In the genomic region with DNA sequence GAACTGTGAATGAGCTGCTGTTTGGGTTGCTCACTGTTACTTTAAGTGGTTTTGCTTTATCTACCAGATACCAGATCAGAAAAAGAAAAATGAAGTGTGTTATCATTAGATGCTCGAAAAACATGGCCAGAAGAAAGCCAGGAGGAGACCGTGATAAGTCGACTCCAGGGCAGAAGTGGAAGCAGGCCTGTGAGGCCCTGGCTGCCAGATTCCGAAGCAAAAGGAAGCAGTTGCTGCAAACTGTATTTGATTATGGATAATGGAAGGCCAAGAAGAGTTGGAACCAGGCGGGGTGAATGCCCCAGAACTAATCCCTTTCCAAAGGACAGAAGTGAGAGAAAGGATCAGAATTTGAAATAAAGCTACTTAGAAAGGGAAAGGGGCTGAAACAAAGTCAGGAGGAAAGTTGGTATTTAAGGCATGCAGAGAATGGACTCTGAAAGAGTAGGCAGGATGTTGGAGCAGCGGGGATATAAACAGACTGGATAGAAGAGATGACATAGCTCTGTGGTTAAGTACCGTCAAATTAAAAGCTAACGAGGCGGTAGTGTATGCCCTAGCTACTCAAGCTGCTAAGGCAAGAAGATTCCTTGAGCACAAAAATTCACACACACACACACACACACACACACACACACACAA, we compare ENCODE assay signal across 11 mouse cellular contexts. TPM values are rescaled to one million over a fixed set of nuclear protein-coding genes. Genes with fewer than 3 reads are reported as not detected.
DNase-seq lines count a peak whose midpoint lies in the region; ATAC-seq and TF ChIP-seq lines count a peak whose summit lies in the region.
"Had no signal": no experiment of that assay in that cellular context is flagged by ENCODE, and none has a peak within 500 bp of the region (broad histone marks: within the 10 kb centered on the region; RNA-seq: fewer than 3 reads in every experiment).

No protein-coding gene starts in this region.

- no peak for TF ChIP-seq CTCF in liver, embryonic 14.5 days (IDR thresholded peaks at IDR 0.05; ENCODE audit: low read depth)

- no peak overlapping the region for H3K4me3 ChIP-seq in kidney, embryonic 14.5 days (ENCODE audit: low read length)
- no peak overlapping the region for H3K4me3 ChIP-seq in embryonic facial prominence, embryonic 12.5 days
- H3K4me3 ChIP-seq in liver, embryonic 14.5 days (ENCODE audit: insufficient read depth in 1 of 2, low read depth in 2 of 2, low read length in 2 of 2): no peak overlapping the region

- H3K36me3 ChIP-seq in kidney, embryonic 14.5 days (ENCODE audit: control insufficient read depth, insufficient read depth, low read length): no peaks in the 10 kb centered on the region
- H3K36me3 ChIP-seq in embryonic facial prominence, embryonic 12.5 days: no peaks in the 10 kb centered on the region
- no peaks in the 10 kb centered on the region for H3K36me3 ChIP-seq in liver, embryonic 14.5 days (replicated peaks; ENCODE audit: control insufficient read depth, insufficient read depth, low read depth)

- H3K27me3 ChIP-seq in kidney, embryonic 14.5 days (ENCODE audit: control insufficient read depth, insufficient read depth, low read length): no peaks in the 10 kb centered on the region
- H3K27me3 ChIP-seq in embryonic facial prominence, embryonic 12.5 days: no peaks in the 10 kb centered on the region
- no peaks in the 10 kb centered on the region for H3K27me3 ChIP-seq in liver, embryonic 14.5 days (ENCODE audit: control insufficient read depth, insufficient read depth, low read length)

- no peak overlapping the region for H3K4me2 ChIP-seq in kidney, embryonic 14.5 days (replicated peaks; ENCODE audit: low read depth, low read length)
- H3K4me2 ChIP-seq in embryonic facial prominence, embryonic 12.5 days (replicated peaks): no peak overlapping the region
- peak overlapping the region; percentile 55 for H3K4me2 ChIP-seq in liver, embryonic 14.5 days (ENCODE audit: low read depth)

- H3K9ac ChIP-seq in kidney, embryonic 14.5 days (ENCODE audit: low read depth, low read length): no peak overlapping the region
- H3K9ac ChIP-seq in embryonic facial prominence, embryonic 12.5 days: no peak overlapping the region
- peak overlapping the region; percentile 34 for H3K9ac ChIP-seq in liver, embryonic 14.5 days (replicated peaks)

- no peak for DNase-seq in kidney, postnatal 14 days
- DNase-seq in NIH3T3 (ENCODE audit: low read depth): peak; percentile 43
- DNase-seq in liver, embryonic 14.5 days (ENCODE audit: low read depth in 3 of 3, low spot score in 3 of 3): peak; percentile 58 to 70 (median 67)
- no peak for DNase-seq in left cerebral cortex, postnatal 4 days
- DNase-seq in frontal cortex, adult 2 months (ENCODE audit: extremely low spot score in 1 of 2, low spot score in 1 of 2): no peak
- DNase-seq: retina, postnatal 1 day had no signal

- TF ChIP-seq EP300 in liver, embryonic 14.5 days (IDR thresholded peaks at IDR 0.05; ENCODE audit: low read depth): peak; percentile 92

- intact Hi-C loops in left cerebral cortex, postnatal 4 days (cut with DNase I): no loop called here

- ATAC-seq in kidney, embryonic 14.5 days (ENCODE audit: low FRiP score, low TSS enrichment): no peak
- no peak for ATAC-seq in embryonic facial prominence, embryonic 12.5 days (ENCODE audit: insufficient number of reproducible peaks, insufficient read depth, low FRiP score, low TSS enrichment)
- ATAC-seq in liver, embryonic 14.5 days (ENCODE audit: insufficient read depth): peak; percentile 64
- ATAC-seq in CD4-positive, CD25-positive, alpha-beta regulatory T cell, adult 4 months: no peak
- ATAC-seq: hindbrain, postnatal 0 days had no signal

- peaks cover 5% of the 10 kb centered on the region for H3K4me1 ChIP-seq in kidney, embryonic 14.5 days (ENCODE audit: control insufficient read depth, insufficient read depth, low read length)
- peaks cover 5% of the 10 kb centered on the region; the same call in 1 of the 2 replicates for H3K4me1 ChIP-seq in embryonic facial prominence, embryonic 12.5 days
- peaks cover 62 to 72% of the 10 kb centered on the region in 2 experiments for H3K4me1 ChIP-seq in liver, embryonic 14.5 days (replicated peaks; ENCODE audit: control insufficient read depth in 2 of 2, insufficient read depth in 2 of 2, low read length in 1 of 2)

- WGBS in kidney, embryonic 14.5 days: 52% methylated on average over 9 of the region's 9 CpGs
- 17% methylated on average over 9 of the region's 9 CpGs for WGBS in embryonic facial prominence, embryonic 12.5 days
- 16% methylated on average over 9 of the region's 9 CpGs for WGBS in liver, embryonic 14.5 days (ENCODE audit: insufficient replicate concordance)

- H3K9me3 ChIP-seq in kidney, embryonic 14.5 days (ENCODE audit: control insufficient read depth, low read length): no peaks in the 10 kb centered on the region
- H3K9me3 ChIP-seq in embryonic facial prominence, embryonic 12.5 days: no peaks in the 10 kb centered on the region
- H3K9me3 ChIP-seq in liver, embryonic 14.5 days (ENCODE audit: control insufficient read depth, low read length): no peaks in the 10 kb centered on the region

- H3K27ac ChIP-seq in kidney, embryonic 14.5 days (ENCODE audit: low read depth, low read length): peak overlapping the region; percentile 12; the same call in 1 of the 2 replicates
- peak overlapping the region; percentile 65; the same call in 1 of the 2 replicates for H3K27ac ChIP-seq in embryonic facial prominence, embryonic 12.5 days
- peak overlapping the region; percentile 80 for H3K27ac ChIP-seq in liver, embryonic 14.5 days
- H3K27ac ChIP-seq: hindbrain, postnatal 0 days; macrophage had no signal

RNA-seq across cellular contexts. Expression of a gene that starts 4.7 kb away (rescaled TPM):
- 12.6 and 21.5 TPM in 2 replicates for polyA plus RNA-seq in kidney, embryonic 14.5 days (2014; fragmentation: Nextera tagmentation; extraction: Ambion mirVana)
- polyA plus RNA-seq in embryonic facial prominence, embryonic 12.5 days (2016; fragmentation: Nextera tagmentation; extraction: Ambion mirVana): 25.4 and 26.3 TPM in 2 replicates
- 2.6 and 3.2 TPM in 2 replicates for polyA plus RNA-seq in liver, embryonic 14.5 days (2012; rRNA removed)
- polyA plus RNA-seq in liver, embryonic 14.5 days (2014; fragmentation: Nextera tagmentation; extraction: Ambion mirVana): 3.9 and 4.1 TPM in 2 replicates
- 10 to 100 TPM; 10.5 to 10.7 TPM for total RNA-seq in left cerebral cortex, postnatal 4 days (2021)
- polyA plus RNA-seq in CD4-positive, CD25-positive, alpha-beta regulatory T cell, adult 4 months (2017; shearing (Covaris generic)): 10 to 100 TPM; 25.6 to 25.8 TPM
- polyA plus RNA-seq in frontal cortex, adult 2 months (2012; rRNA removed): 14.7 and 15.3 TPM in 2 replicates

RNA-seq across cellular contexts. Expression of a gene that starts 7.6 kb away (rescaled TPM):
- polyA plus RNA-seq in kidney, embryonic 14.5 days (2014; fragmentation: Nextera tagmentation; extraction: Ambion mirVana): not detected in 2 replicates
- polyA plus RNA-seq in embryonic facial prominence, embryonic 12.5 days (2016; fragmentation: Nextera tagmentation; extraction: Ambion mirVana): not detected in 2 replicates
- not detected in 2 replicates for polyA plus RNA-seq in liver, embryonic 14.5 days (2012; rRNA removed)
- polyA plus RNA-seq in liver, embryonic 14.5 days (2014; fragmentation: Nextera tagmentation; extraction: Ambion mirVana): not detected in 2 replicates
- total RNA-seq in left cerebral cortex, postnatal 4 days (2021): 1 to 10 TPM in 1 of 2 experiments, not detected in 1; 1.0 TPM
- not detected for polyA plus RNA-seq in CD4-positive, CD25-positive, alpha-beta regulatory T cell, adult 4 months (2017; shearing (Covaris generic))
- not detected in 2 replicates for polyA plus RNA-seq in frontal cortex, adult 2 months (2012; rRNA removed)
- polyA plus RNA-seq: hindbrain, postnatal 0 days; macrophage had no signal

RNA-seq across cellular contexts. Expression of a gene that starts 44.5 kb away (rescaled TPM):
- polyA plus RNA-seq in kidney, embryonic 14.5 days (2014; fragmentation: Nextera tagmentation; extraction: Ambion mirVana): 37.2 and 49.1 TPM in 2 replicates
- 27.8 and 39.3 TPM in 2 replicates for polyA plus RNA-seq in embryonic facial prominence, embryonic 12.5 days (2016; fragmentation: Nextera tagmentation; extraction: Ambion mirVana)
- polyA plus RNA-seq in liver, embryonic 14.5 days (2012; rRNA removed): 4.7 and 18.0 TPM in 2 replicates
- 6.0 and 13.3 TPM in 2 replicates for polyA plus RNA-seq in liver, embryonic 14.5 days (2014; fragmentation: Nextera tagmentation; extraction: Ambion mirVana)
- 10 to 100 TPM; 42.5 to 48.3 TPM for total RNA-seq in left cerebral cortex, postnatal 4 days (2021)
- polyA plus RNA-seq in CD4-positive, CD25-positive, alpha-beta regulatory T cell, adult 4 months (2017; shearing (Covaris generic)): 100 to 1,000 TPM; 177 to 178 TPM
- 26.4 and 42.7 TPM in 2 replicates for polyA plus RNA-seq in frontal cortex, adult 2 months (2012; rRNA removed)

Comparison
In these comparisons a context has a peak if more than half of its experiments do, and no peak if none do; other contexts are left out.
1. H3K27ac ChIP-seq: peak in every context shown above with its lines; median percentile 80 in liver, embryonic 14.5 days; 65 in embryonic facial prominence, embryonic 12.5 days; 12 in kidney, embryonic 14.5 days.
2. DNase-seq: peak in NIH3T3 (single experiment) and liver, embryonic 14.5 days (3 of 3); none in kidney, postnatal 14 days (single experiment), left cerebral cortex, postnatal 4 days (single experiment) and frontal cortex, adult 2 months (0 of 2).